Mouse (Mus musculus): ENCODE measurements at regions not wholly inside any gene's neighbourhood (a gene's known extent, or its start where the extent isn't known, plus 50 kb on each side); places are given as distances from the start of the nearest gene placed in this dataset.

DNA sequence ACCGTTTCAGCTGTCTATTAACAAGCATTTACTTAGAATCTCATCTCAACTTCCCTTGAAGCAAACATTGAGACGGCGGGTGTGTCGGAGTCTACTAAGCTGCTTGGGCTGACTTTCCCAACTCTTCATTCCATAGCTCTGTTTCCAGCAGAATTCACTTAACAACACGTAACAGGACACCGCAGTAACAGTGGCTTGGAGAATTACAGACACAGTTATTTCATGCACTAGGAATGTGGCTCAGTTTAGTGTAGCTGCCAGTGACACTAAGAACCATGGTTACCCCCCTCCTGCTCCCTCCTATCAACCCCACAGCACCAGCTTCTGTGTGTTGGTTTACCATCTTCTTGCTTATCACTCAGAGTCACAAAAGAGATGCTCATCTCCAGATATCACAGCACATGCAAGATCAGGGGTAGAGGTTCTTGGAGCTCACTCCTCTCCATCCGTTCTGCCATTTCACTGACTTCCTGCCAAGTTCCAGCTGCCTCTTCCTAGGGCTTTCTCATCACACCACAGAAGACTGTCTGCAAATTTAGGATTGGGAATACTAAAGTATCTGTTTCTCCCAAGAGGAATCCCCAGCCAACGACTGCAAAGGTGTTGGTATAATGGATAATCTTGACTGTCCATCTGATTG is 90.7 kb downstream of the Banf2 start:
- no peak for DNase-seq

DNA sequence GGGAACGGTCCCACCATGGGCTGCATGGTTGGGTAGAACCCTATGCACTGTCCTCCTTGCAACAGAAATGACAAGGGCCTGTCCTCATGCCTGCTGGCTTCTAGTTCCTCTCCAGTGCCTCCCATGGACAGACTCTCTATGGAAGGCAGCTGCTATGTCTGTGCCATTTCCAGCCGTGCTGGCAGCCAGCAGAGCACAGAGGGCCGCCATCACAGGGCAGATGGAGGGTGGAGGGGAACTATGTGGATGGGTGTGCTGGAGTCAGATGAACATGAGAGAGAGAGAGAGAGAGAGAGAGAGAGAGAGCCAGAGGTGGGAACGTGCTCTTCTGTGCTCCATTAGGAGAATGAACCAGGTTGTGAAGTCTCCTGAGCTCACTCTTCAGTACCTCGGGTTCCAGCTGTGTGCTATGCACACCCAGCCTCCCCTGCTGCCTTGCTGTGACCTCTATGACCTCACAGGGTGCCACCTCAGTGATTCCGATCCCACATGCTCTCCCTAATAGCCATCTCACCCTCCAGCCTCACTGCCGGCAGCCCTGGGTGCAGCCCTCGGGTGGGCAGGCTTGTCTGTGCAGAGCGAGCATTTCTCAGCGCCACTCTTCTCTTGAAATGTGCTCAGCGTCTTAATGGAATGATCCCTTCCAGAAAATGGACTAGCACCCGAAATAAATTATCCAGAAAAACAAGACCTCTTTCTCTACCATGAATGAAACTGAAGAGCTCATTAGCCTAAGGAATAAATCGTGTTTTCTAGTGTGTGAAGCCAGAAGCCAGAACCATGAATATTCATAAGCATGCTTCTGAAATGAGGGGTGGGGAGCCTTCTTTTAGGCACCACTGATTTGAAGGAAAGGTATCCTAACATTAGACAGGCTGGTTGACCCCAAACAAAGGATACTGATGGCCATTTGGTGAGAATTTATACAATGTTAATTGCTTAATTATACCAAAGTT is 94.5 kb downstream of the Banf2 start:
- DNase-seq = no peak

DNA sequence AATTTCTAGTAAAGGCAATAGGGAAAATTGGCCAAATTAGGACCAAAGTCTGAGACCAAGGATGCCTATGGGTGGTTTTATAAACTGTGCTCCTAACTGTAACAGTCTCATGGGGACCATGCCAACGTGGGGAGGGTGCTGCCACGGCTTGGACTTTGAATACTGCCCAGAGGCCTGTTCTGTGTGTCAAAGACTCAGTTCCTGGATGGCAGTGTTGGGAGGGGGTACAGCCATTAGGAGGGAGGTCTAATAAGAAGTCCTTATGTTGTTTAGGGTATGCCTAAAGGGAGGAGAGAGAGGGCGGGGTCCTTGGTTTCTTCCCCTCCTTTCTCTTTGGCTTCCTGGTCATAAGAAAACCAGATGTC is 95.2 kb downstream of the Banf2 start:
- DNase-seq = no peak

DNA sequence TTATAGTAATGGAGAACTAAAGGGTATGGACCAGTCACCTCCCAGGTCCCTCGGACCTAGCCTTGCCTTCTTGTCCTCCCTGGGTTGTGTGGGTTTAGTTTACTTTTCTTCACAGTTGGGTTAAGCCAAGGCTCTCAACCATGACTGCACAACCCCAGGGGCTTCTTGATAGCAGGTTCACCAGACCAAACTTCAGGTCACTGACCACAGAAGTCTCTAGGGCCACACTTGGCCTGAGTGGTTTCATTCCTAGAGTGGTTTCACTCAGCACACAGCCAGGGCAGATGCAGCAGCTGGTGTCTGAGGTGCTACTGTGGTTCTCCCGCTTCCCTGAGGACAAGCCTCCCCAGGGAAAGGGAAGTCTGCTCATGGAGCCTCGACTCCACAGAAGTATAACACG is 95.7 kb downstream of the Banf2 start:
- no peak for DNase-seq

DNA sequence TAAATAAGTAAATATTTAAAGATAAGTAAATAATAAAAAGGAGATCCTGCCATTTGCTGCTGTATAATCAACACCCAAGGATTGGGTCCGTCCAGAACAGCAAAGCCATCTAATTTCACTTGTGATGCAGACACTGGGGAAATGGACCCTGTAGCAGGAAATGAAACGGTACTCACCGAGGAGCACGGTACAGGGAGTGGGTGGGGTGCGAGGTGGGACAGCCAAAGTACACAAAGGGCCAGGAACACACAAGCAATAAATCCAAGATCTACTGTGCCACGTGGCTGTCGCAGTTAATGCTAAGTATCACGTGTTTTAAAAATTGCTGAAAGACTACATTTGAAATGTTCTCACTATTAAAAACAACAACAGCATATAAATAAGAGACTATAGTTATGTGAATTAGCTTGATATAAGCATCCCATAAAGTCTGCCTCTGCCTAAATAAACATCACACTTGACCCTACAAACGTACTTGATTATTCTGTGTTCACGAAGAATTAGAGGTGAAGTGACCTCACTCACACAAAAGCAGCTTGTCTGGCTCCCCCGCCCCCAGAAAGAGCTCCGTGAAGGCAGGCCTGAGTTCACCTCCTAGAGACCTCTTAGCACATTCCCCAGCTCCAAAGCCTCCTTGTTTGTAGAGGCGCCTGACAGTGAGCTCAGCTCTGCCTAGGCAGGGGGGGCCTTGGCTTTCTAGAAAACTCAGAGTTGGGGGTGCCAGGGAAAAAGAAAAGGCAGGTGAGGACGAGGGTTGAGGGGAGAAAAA is 101.1 kb downstream of the Banf2 start:
- DNase-seq = no peak

DNA sequence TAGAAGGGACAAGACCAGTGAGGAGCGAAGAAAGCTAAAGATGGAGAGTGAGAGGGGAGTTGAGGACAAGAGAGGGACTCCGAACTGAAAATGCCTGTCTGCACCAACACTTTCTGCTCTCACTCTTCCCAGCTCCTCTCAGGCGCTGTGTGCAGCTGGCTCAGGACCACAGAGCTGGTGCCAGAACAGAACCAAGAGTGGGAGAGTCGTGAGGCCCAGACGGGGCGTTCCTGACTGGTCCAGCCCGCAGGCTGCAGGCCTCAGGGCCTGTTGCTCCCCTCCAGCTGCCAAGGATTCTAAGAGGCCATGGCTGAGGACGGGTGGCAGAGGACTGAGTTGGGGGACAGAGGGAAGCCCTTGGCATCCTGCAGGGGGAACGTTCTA is 101.7 kb downstream of the Banf2 start:
- DNase-seq = no peak

DNA sequence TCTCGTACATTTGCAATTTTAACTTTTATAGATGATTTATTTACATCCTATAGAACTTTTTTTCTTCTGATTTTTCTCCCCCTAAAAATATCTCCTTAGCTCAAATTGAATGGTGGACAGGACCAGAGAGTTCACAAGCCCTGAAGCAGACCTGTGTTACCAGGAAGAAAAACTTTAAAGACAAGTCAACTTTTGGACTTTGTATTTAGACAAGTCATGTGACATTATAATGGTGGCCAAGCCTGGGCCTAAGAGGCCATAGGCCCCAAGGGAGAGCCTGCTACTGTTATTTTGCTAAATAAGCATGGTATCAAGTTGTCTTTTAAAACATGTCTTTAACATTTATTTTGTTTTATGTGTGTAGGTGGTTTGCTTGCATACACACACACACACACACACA is 102.7 kb downstream of the Banf2 start:
- no peak for DNase-seq

DNA sequence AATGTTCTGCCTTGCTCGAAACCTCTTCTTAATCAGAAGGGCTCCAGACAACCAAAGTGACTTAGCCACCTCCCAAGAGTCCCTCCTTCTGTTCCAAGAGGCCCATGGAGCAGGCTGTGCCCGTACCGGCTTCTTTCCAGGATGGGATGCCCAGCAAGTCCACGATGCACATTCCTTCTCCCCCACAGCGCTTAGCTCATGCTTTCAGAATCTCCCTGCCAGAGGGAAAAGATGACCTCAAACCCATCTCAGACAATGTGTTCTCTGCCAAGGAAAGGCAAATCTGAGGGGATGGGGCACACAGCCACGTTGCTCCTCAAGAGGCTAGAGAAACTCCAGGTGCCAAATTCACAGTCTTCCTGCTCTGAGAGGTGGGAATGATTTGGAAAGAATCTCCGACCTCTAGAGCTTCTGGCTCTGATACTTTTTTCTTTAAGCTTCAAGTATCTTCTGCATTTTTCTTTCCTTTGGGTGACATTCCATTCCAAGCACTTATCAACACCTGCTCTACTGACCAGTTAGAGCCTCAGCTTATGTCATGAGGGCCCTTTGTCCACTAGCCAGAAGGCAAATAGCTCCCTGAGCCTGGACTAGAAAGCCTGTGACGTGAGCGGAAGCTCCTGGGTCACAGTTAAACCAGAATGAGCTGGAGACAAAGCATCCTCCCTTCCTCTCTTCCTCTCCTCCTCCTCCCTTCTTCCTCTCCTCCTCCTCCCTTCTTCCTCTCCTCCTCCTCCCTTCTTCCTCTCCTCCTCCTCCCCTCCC is 110.9 kb downstream of the Banf2 start:
- DNase-seq = peak; percentile 28

DNA sequence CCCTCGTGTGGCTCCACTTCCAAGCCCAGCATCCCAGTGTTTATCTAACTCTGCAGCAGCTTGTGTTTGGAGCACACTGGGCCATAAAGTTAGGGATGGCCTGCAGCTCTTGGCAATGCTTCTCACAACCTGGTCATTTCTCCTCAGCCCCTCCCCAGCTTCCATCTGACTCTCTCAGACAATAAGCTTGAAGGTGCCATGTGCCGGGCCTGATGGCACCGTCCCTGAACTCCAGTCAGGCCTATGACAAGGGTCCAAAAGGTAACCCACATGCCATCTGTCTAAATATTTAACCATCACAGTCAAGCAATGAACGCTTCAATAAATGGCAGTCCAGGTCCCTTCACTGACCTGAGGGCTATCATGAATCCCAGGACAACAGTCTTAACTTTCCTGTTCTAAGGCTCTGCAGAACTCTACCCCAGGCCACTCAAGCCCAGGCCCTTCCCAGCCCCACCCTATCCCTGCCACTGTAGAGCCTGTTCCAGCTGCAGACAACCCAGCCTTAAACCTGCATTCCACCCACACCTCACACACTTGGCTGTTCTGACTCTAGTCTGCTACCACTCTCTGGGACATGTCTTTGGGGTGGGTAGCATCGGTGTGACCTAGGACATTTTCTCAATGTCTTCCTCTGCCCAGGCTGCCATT is 111.8 kb downstream of the Banf2 start:
- DNase-seq = peak; percentile 71

DNA sequence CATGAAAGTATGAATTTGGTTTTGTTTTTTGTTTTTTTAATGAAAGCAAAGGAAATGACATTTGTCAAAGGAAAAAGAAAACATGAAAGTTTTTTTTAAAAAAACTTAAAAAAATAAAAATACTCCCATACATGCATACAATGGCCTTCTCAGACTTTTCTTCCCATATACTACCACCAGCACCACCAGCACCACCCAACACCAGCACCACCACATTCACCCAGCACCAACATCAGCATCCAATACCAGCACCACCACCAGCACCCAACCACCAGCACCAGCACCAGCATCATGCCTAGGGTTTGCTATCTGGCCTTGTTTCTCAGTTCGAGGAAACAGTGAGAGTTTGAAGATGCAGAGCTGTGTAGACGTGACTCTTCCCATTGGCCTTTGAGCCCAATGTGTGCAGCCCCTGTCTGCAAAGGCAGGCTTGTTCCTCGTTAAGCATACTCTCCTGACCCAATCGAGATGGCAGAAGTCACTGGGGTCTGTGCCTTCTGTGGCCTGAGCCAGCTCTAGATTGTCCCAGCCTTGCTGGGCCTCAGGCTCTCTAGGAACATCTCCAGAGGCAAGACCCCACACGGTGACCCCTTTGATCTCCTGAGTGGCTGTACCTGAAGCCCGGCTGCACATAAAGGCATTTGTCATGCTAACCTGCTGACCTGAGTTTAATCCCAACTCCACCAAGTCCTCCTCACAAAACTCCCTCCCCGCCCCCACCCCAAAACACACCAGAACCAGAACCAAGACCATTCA is 113.8 kb upstream of the Mgme1 start:
- no peak for DNase-seq

DNA sequence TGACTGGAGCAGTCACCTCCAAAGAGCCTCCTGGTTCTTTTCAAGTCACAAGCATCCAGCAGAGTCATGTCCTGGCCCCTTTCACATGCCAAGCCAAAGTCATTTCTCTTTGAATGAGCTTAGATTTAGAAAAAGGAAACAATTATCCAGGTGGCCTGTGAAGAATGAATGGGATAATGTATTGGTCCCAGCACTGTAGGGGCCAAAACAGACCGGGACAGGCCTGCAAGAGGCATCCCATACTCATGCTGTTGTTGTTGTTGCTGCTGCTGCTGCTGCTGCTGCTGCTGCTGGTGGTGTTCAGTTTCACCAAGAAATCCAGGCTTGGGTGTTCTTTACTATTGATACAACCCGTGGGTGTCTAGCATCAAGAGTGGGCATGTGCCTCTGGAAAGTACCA is 113.1 kb upstream of the Mgme1 start:
- no peak for DNase-seq

DNA sequence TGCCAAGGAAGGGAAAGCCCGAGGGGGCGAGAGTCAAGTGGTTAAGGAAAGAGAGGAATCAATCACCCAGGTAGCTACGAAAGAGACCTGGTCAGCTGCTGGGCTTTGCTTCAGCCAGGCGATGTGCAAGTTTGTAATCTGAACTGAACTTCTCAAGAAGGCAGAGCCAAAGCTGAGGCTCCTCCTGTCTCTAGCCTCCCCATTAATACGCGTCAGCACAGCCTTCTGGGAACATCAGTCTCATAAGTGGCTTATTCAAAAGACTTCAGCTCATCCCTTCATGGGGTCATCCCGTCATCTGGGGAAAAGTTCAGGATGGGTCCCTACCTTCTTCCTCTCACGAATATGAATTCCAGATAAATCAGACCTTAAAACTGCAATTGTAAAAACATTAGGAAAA is 112.2 kb upstream of the Mgme1 start:
- no peak for DNase-seq

DNA sequence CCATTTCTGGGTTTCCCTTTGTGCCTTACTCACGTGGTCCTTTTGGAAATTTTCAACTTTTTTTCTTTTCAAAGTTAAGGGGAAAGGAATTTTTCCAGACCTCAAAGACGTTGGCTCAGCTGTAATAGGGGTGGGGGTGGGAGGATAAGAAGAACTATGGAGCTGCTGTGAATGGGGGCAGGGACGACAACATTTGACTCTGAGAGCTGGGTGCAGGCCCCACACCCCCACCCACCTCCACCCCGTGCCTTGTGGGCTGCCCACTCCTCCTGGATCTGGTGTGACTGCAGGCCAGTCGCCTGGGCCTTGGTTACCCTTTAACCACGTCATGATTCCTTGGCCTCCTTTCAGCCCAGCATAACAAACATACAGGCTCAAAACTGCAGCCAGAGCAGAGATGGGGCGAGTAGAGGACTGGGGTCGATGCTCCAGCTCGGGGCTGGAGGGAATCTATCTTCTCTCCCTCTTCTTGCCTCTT is 110.6 kb upstream of the Mgme1 start:
- DNase-seq = no peak

DNA sequence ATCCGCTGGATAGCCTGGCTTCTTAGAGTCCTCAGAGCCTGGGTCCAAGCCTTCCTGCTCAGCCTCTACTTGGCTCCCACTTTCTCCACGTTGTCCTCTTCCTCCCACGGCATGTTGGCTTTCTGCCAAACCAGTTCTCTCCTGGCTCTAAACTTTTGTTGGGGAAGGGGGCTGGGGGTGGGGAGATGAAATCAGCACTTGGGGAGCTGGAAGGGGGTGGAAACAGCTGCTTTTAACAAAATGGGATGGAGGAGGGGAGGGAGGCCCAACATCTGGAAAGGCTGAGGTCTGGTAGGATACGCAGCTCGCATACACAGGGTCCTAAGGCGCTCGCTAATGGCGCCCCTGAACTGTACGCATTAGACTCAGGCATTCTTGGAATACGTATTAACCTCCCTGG is 110.0 kb upstream of the Mgme1 start:
- no peak for DNase-seq

DNA sequence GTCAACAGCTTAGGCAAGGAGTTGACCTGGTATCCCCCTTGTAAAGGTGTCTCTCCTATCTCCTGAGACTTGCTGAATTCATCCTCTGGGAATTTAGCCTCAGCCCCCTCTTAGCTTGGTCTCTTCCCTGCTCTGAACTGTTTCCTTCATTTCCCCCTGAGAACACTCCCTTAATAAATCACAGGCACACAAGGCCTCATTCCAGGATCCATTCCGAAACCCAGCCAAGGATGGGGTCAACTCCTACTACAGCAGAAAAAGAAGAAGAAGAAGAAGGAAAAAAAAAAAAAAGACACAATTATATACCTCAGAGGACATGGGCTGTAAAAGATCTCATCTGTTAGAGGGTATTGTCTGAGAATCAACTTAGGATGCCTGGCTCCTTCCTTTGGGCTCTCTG is 108.6 kb upstream of the Mgme1 start:
- DNase-seq = no peak

DNA sequence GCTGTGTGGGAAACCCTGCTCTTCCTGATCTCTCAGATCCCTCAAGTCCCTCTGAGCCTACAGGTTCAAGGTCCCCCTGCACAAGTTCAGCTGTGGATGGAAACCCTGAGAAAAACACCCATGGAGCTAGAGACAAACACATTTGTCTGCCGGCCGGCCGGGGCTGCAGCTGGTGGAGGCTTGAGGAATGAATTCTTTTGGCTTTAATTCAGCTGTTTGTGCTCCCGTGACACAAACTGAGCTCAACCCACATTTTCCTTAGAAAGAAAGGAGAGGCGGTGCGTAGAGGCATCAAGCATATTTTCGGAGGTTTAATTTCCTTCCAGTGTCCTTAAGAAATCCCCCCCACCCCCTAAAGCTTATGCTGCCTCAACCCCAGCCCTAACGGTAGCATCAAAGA is 106.4 kb upstream of the Mgme1 start:
- DNase-seq = no peak

DNA sequence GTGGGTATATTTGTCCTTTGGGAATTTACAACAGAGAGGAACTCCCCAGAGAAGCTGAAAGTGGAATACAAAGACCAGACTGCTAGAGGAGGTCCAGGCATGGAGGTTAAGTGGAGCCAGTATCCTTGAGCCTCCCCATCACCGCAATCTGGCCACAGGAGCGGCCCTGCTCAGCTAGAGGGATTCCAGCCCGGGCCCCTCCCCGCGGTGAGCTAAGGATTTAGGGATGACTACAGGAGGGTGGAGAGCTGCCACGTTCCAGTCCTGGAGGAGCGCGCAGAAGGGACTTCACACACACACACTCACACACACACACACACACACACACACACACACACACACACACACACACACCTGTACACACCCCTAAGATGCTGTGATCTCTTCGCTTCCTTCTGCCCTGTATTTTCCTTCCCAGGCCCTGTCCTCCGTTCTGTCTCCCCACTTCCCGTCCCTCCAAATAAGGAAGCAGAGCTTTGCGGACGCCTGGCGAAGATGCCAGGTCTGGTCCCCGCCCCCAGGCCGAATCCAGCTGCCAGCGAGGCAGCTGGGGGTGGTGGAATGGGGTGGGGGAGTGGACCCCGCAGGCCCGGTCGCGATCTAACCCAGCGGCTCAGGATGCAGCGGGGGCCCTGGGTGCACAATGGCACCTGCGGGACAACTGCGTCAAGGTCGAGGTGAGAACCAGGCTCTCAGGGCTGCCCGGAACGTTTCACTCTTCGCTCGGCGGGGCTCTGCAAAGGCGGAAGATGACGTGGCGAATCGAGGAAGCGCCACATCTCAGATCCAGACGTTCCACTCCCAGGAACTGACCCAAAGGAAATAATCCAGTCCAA is 105.3 kb upstream of the Mgme1 start:
- peak; percentile 83 for DNase-seq

DNA sequence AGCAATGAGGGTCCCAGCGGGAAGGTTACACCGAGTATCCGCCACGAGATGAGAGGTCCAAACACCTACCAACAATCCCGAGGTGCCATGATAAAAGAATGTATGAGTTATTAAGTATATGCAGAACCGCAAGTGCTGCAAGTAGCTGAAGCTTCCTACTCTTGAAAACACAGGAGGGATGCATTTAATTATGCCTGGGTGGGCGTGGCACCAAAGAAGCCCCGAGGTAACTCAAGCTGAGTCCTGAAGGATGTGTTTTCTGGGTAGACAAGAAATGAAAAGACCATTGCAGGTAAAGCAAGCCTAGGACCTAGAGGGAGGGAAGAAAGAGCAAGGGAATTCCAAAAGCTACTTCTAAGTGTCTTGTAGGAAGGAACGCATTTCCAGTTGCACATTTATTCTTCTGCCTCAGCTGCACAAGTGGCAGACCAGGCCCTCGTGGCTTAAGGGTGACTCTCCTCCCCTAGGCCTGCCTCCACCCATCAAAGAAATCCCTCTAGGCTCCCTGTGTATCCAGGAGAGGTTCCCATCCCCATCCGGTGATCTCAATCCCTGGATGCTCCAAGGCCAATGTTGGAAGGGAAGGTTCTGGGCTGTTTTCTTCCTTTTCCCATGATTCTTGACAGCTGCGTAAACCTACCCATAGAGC is 104.2 kb upstream of the Mgme1 start:
- DNase-seq = no peak

DNA sequence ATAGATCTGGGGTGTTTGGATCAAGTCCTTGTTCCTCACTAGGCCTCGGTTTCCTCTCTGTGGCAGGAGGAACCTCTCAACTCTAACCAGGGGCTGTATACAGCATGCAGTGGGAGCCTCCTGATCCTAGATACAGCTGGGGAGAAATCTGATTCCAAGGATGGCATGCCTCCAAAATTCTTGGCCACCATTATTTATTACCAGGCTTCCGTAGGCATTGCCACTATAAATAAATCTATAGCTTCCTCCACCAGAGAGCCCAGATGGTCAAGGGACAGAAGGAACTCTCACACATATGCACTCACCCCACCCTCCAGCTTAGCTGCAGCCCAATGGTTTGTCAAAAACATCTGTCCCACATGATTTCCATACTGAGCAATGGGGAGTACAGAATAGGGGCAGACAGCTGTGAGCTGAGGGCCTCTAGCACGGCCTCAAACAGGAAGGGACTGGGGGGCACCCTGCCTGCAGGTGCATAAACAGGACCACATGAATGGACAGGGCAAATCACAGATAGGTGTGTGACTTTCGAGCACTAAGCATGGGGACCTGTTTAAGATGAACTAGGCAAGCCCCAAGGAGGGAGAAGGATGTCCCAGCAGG is 100.8 kb upstream of the Mgme1 start:
- peak; percentile 4 for DNase-seq
